In the genomic region with DNA sequence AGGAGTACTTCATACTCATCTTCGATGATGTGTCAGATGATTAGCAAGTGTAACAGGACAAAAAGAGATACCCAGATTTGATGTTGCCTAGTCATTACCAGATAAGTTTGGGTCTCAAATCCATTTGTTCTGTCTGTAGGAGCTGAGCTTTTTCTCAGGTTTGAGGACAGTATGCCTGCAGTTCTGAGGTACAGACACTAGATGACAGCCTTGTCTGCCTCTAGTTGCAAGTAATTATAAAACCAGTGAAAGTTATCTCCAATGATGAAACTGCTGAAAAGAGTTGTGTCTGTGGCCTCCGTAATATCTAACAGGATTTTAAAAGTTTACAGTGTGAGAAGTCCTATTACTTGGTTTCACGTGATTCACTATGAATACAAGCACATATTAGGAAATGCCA, we compare ENCODE assay signal across 8 mouse cellular contexts.
DNase-seq lines count a peak whose midpoint lies in the region; ATAC-seq and TF ChIP-seq lines count a peak whose summit lies in the region.

No protein-coding gene starts in this region.

- no peak overlapping the region for H3K4me2 ChIP-seq in forebrain, embryonic 16.5 days (ENCODE audit: low read length)
- no peak overlapping the region for H3K4me2 ChIP-seq in forebrain, embryonic 15.5 days (replicated peaks)
- H3K4me2 ChIP-seq in midbrain, embryonic 14.5 days (ENCODE audit: low read length), result no peak overlapping the region
- no peak overlapping the region for H3K4me2 ChIP-seq in midbrain, embryonic 11.5 days
- no peak overlapping the region for H3K4me2 ChIP-seq in stomach, postnatal 0 days (replicated peaks; ENCODE audit: low read depth)

- no peaks in the 10 kb centered on the region for H3K36me3 ChIP-seq in forebrain, embryonic 16.5 days (ENCODE audit: control insufficient read depth, insufficient read depth)
- no peaks in the 10 kb centered on the region for H3K36me3 ChIP-seq in forebrain, embryonic 15.5 days
- H3K36me3 ChIP-seq in midbrain, embryonic 14.5 days (ENCODE audit: control insufficient read depth, insufficient read depth, low read length), result no peaks in the 10 kb centered on the region
- H3K36me3 ChIP-seq in midbrain, embryonic 11.5 days (ENCODE audit: control insufficient read depth, insufficient read depth, low read length), result no peaks in the 10 kb centered on the region
- no peaks in the 10 kb centered on the region for H3K36me3 ChIP-seq in stomach, postnatal 0 days (ENCODE audit: control insufficient read depth, insufficient read depth, low read length)

- H3K9me3 ChIP-seq in forebrain, embryonic 16.5 days (ENCODE audit: control insufficient read depth, low read length), result no peaks in the 10 kb centered on the region
- no peaks in the 10 kb centered on the region for H3K9me3 ChIP-seq in forebrain, embryonic 15.5 days
- H3K9me3 ChIP-seq in midbrain, embryonic 14.5 days (ENCODE audit: control insufficient read depth, low read length), result no peaks in the 10 kb centered on the region
- no peaks in the 10 kb centered on the region for H3K9me3 ChIP-seq in midbrain, embryonic 11.5 days (ENCODE audit: control insufficient read depth, low read length)
- H3K9me3 ChIP-seq in stomach, postnatal 0 days (ENCODE audit: control insufficient read depth, low read length), result no peaks in the 10 kb centered on the region

- no peak overlapping the region for H3K27ac ChIP-seq in forebrain, embryonic 16.5 days (ENCODE audit: low read length)
- no peak overlapping the region for H3K27ac ChIP-seq in forebrain, embryonic 15.5 days (replicated peaks)
- H3K27ac ChIP-seq in midbrain, embryonic 14.5 days (replicated peaks; ENCODE audit: low read depth, low read length), result no peak overlapping the region
- H3K27ac ChIP-seq in midbrain, embryonic 11.5 days (ENCODE audit: low read depth, low read length), result no peak overlapping the region
- no peak overlapping the region for H3K27ac ChIP-seq in stomach, postnatal 0 days (replicated peaks)

- no peak overlapping the region for H3K4me3 ChIP-seq in forebrain, embryonic 16.5 days (replicated peaks; ENCODE audit: low read length)
- H3K4me3 ChIP-seq in forebrain, embryonic 15.5 days, result no peak overlapping the region
- no peak overlapping the region for H3K4me3 ChIP-seq in midbrain, embryonic 14.5 days (replicated peaks; ENCODE audit: low read depth, low read length)
- H3K4me3 ChIP-seq in midbrain, embryonic 11.5 days (ENCODE audit: low read depth, low read length), result no peak overlapping the region
- H3K4me3 ChIP-seq in stomach, postnatal 0 days (ENCODE audit: low read depth, low read length), result no peak overlapping the region

- peak; percentile 73 for DNase-seq in midbrain, embryonic 14.5 days
- DNase-seq in midbrain, embryonic 11.5 days (ENCODE audit: low spot score, missing footprints), result no peak
- peak; percentile 34 to 72 for DNase-seq in frontal cortex, postnatal 36 days (ENCODE audit: low spot score in 2 of 2)
- no peak for DNase-seq in stomach, postnatal 0 days (ENCODE audit: low spot score)
- no peak for DNase-seq in heart, postnatal 14 days
- no peak for DNase-seq in urinary bladder, postnatal 10 days (ENCODE audit: low spot score)

- no peaks in the 10 kb centered on the region for H3K27me3 ChIP-seq in forebrain, embryonic 16.5 days (replicated peaks; ENCODE audit: control insufficient read depth, insufficient read depth, low read length)
- no peaks in the 10 kb centered on the region for H3K27me3 ChIP-seq in forebrain, embryonic 15.5 days
- H3K27me3 ChIP-seq in midbrain, embryonic 14.5 days (ENCODE audit: control insufficient read depth, insufficient read depth, low read length), result no peaks in the 10 kb centered on the region
- H3K27me3 ChIP-seq in midbrain, embryonic 11.5 days (ENCODE audit: control insufficient read depth, insufficient read depth, low read length), result no peaks in the 10 kb centered on the region
- H3K27me3 ChIP-seq in stomach, postnatal 0 days (ENCODE audit: control insufficient read depth, insufficient read depth, low read length), result no peaks in the 10 kb centered on the region

- H3K4me1 ChIP-seq in forebrain, embryonic 16.5 days (replicated peaks; ENCODE audit: control insufficient read depth, insufficient read depth, low read length), result no peaks in the 10 kb centered on the region
- no peaks in the 10 kb centered on the region for H3K4me1 ChIP-seq in forebrain, embryonic 15.5 days
- no peaks in the 10 kb centered on the region for H3K4me1 ChIP-seq in midbrain, embryonic 14.5 days (ENCODE audit: control insufficient read depth, insufficient read depth, low read length)
- no peaks in the 10 kb centered on the region for H3K4me1 ChIP-seq in midbrain, embryonic 11.5 days (ENCODE audit: control insufficient read depth, insufficient read depth, low read length)
- no peaks in the 10 kb centered on the region for H3K4me1 ChIP-seq in stomach, postnatal 0 days (replicated peaks; ENCODE audit: control insufficient read depth, insufficient read depth)

- peak; percentile 50; the same call in 1 of the 2 replicates for ATAC-seq in forebrain, embryonic 16.5 days
- no peak; the same call in 1 of the 2 replicates for ATAC-seq in forebrain, embryonic 15.5 days (replicated peaks)
- ATAC-seq in midbrain, embryonic 14.5 days (ENCODE audit: low FRiP score, low TSS enrichment), result no peak
- no peak for ATAC-seq in midbrain, embryonic 11.5 days (ENCODE audit: low FRiP score)
- ATAC-seq in stomach, postnatal 0 days (ENCODE audit: low FRiP score, low TSS enrichment), result no peak

- peak; percentile 77 for TF ChIP-seq CTCF in stomach, postnatal 0 days (IDR thresholded peaks at IDR 0.05; ENCODE audit: low read depth)

- H3K9ac ChIP-seq in forebrain, embryonic 16.5 days (replicated peaks; ENCODE audit: low read depth, low read length), result no peak overlapping the region
- no peak overlapping the region for H3K9ac ChIP-seq in forebrain, embryonic 15.5 days (replicated peaks)
- H3K9ac ChIP-seq in midbrain, embryonic 14.5 days (replicated peaks; ENCODE audit: low read length), result no peak overlapping the region
- no peak overlapping the region for H3K9ac ChIP-seq in midbrain, embryonic 11.5 days (ENCODE audit: low read length)
- no peak overlapping the region for H3K9ac ChIP-seq in stomach, postnatal 0 days (ENCODE audit: low read length)

- 70% methylated on average over 3 of the region's 3 CpGs for WGBS in forebrain, embryonic 16.5 days
- 68% methylated on average over 3 of the region's 3 CpGs for WGBS in forebrain, embryonic 15.5 days
- WGBS in midbrain, embryonic 14.5 days, result 69% methylated on average over 3 of the region's 3 CpGs
- WGBS in midbrain, embryonic 11.5 days, result 66% methylated on average over 3 of the region's 3 CpGs
- 59% methylated on average over 3 of the region's 3 CpGs for WGBS in stomach, postnatal 0 days

- no peak for TF ChIP-seq EP300 in stomach, postnatal 0 days (optimal IDR thresholded peaks at IDR 0.05)

- intact Hi-C loops in heart, postnatal 14 days (cut with DNase I), result no loop called here

Comparison
In these comparisons a context has a peak if more than half of its experiments do, and no peak if none do; other contexts are left out.
1. DNase-seq: peak in midbrain, embryonic 14.5 days (single experiment) and frontal cortex, postnatal 36 days (2 of 2); none in midbrain, embryonic 11.5 days (single experiment), stomach, postnatal 0 days (single experiment), heart, postnatal 14 days (0 of 2) and urinary bladder, postnatal 10 days (single experiment).